Mouse (Mus musculus) stomach, postnatal 0 days (tissue): ENCODE data around the gene Wnt7b. TPM values are rescaled to one million over a fixed set of nuclear protein-coding genes. Genes with fewer than 3 reads are reported as not detected.

Experiments used
- ATAC-seq: fragments of 200-750 bp; cut with Nextera tagmentation; 2 replicates; pipeline ENCODE4 v1.8.0; 2017; ENCODE audit not compliant: low FRiP score, low TSS enrichment
- DNase-seq: peaks from one replicate; pipeline ENCODE4 v3.0.0-alpha.2; 2016; ENCODE audit warnings: low spot score
- H3K27ac ChIP-seq: fragments of 300-500 bp; sonication (generic); replicated peaks from 2 replicates; pipeline ENCODE4 v1.5.1; 2014; ENCODE audit warnings: mild to moderate bottlenecking, control low read depth
- H3K27me3 ChIP-seq: fragments of 300-500 bp; sonication (generic); 2 replicates; pipeline ENCODE4 v1.6.1; 2014; ENCODE audit warnings: low read length; ENCODE audit not compliant: control insufficient read depth, insufficient read depth
- H3K36me3 ChIP-seq: fragments of 300-500 bp; sonication (generic); 2 replicates; pipeline ENCODE4 v1.6.1; 2014; ENCODE audit warnings: low read length, mixed read lengths; ENCODE audit not compliant: control insufficient read depth, insufficient read depth
- H3K4me1 ChIP-seq: fragments of 300-500 bp; sonication (generic); replicated peaks from 2 replicates; pipeline ENCODE4 v1.6.1; 2014; ENCODE audit warnings: antibody characterized with exemption; ENCODE audit not compliant: control insufficient read depth, insufficient read depth
- H3K4me2 ChIP-seq: fragments of 300-500 bp; sonication (generic); replicated peaks from 2 replicates; pipeline ENCODE4 v1.6.1; 2014; ENCODE audit warnings: low read depth, mild to moderate bottlenecking, control low read depth, moderate library complexity
- H3K4me3 ChIP-seq: fragments of 300-500 bp; sonication (generic); 2 replicates; pipeline ENCODE4 v1.5.1; 2014; ENCODE audit warnings: low read depth, low read length, control low read depth
- H3K9ac ChIP-seq: fragments of 300-500 bp; sonication (generic); 2 replicates; pipeline ENCODE4 v1.6.1; 2014; ENCODE audit warnings: mild to moderate bottlenecking, low read length, control low read depth, mixed read lengths
- H3K9me3 ChIP-seq: fragments of 300-500 bp; sonication (generic); 2 replicates; pipeline ENCODE4 v1.6.1; 2016; ENCODE audit warnings: low read length; ENCODE audit not compliant: control insufficient read depth
- CTCF ChIP-seq: IDR thresholded peaks from 2 replicates; pipeline ENCODE4 v1.5.1; 2016; ENCODE audit warnings: antibody characterized with exemption, low read depth, mild to moderate bottlenecking, moderate library complexity
- EP300 ChIP-seq: optimal IDR thresholded peaks from 2 replicates; pipeline ENCODE3; 2016; ENCODE audit warnings: antibody characterized with exemption
- WGBS: fragments of 180-500 bp; shearing (Covaris S2); extraction: QIAGEN DNeasy Blood & Tissue Kit; methylation state at CpG from one replicate; pipeline ENCODE4 v1.1.7; 2014; 5-methylcytosine and 5-hydroxymethylcytosine counted together
- polyA plus RNA-seq: library from polyadenylated mRNA; unstranded; fragments of >200 nt; fragmentation: Nextera tagmentation; extraction: Ambion mirVana; gene quantifications from 2 replicates; pipeline ENCODE4 v1.2.1, GENCODE M21; 2015

Gene Wnt7b
- polyA plus RNA-seq, 1 experiment from 2014 or later: 20.6 TPM

DNA sequence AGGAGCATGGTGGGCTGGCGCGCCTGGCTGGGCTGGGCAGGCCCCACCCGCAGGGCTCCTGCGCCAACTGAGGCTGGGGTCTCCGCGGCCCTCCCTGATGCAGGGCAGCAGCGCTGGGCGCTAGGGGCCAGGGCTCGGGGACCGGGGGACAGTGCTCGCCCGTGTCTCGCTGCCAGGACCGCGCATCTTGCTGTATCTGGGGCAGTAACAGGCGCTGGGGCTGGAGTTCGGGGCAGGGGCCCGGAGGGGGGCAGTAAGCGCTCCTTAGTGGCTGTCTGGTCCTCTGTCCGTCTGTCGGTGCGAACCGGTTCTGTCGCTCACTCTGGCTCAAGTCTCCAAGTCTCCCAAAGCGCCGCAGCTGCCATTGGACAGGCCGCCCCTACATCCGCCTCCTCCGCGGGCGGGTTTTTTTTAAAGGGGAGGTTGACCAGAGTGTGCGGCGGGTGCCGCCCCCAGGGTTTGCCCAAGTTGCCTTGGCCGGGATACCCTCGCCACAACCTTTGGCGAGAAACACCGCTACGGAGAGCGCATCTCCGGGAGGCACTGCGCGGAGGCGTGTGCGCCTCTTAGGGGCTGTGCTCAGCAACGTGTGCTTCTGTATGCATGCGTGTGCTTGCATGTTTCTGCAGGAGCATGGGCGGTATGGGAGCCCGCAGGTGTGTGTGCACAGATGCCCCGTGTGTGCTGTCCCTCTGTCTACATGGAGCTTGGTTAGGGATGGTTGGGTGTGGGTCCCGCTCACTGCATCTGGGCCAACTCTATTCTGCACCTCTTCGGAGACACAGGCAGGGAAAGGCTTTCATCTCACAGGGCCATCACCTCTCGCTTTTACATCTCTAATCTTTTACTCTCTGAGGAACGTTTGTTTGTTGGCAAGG is 4.5 kb downstream of the Wnt7b start:
- Histone ChIP-seq H3K9me3 (no peaks in the 10 kb centered on the region), H3K27me3 (peaks cover 43% of the 10 kb centered on the region; the same call in 1 of the 2 replicates), H3K4me3 (peak overlapping the region; percentile 18), H3K27ac (no peak overlapping the region), H3K4me1 (peaks cover 3% of the 10 kb centered on the region; the same call in 1 of the 2 replicates), H3K4me2 (peak overlapping the region; percentile 32), H3K9ac (no peak overlapping the region), H3K36me3 (no peaks in the 10 kb centered on the region)
- WGBS: 3% methylated on average over 54 of the region's 54 CpGs
- ATAC-seq (no peak), DNase-seq (no peak)
- TF ChIP-seq EP300 (no peak), CTCF (no peak)

DNA sequence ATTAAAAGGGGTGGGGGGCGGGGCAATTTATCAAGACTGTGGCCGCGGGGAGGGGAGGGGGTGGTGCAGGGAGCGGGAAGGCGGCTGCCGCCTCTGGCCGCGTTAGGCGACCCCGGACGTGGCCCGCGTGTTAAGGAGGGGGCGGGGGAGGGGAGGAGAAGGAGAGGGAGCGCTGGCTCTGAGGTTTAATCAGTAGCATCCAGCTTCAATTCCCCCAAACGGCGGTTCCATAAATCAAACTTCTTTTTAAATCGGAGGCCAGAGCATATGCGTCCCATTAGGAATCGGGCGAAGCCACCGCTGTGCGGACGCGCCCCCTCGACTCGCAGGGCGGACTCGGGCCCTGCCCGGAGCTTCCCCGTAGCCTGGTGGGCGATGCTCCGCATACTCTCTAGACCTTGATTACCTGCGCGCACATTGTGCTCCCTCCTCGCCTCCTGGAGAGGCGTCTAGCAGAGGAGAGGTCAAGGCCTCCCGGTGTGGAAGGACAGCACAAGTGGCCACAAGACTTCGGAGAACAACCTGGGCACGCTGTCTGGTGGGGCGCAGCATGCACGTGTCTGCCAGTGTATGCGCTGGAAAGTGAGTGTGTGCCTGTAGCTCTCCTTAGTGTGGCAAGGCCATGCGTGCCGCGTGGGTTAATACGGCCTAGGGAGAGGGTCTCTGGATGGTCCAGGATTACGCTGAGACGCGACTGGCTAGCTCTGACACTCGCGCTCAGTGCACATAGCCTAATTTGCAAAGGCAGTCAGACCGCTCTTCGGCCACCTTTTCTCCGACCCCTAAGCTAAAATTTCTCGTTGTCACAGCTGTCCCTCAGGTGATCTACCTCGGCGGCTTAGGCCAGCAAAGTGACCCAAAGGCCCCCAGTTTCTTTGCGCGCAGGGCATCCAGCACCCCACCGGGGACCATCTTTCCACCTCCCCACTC is 5.5 kb downstream of the Wnt7b start:
- WGBS: 4% methylated on average over 58 of the region's 61 CpGs
- no peaks in the 10 kb centered on the region for H3K36me3 ChIP-seq
- TF ChIP-seq EP300: no peak
- TF ChIP-seq CTCF: no peak
- no peak overlapping the region for H3K9ac ChIP-seq
- peaks cover 41% of the 10 kb centered on the region; the same call in 1 of the 2 replicates for H3K27me3 ChIP-seq
- DNase-seq (no peak), ATAC-seq (no peak)
- no peak overlapping the region for H3K27ac ChIP-seq
- peak overlapping the region; percentile 32 for H3K4me2 ChIP-seq
- peaks cover under 1% of the 10 kb centered on the region; the same call in 1 of the 2 replicates for H3K4me1 ChIP-seq
- peak overlapping the region; percentile 19 for H3K4me3 ChIP-seq
- no peaks in the 10 kb centered on the region for H3K9me3 ChIP-seq

- H3K9me3 ChIP-seq: no peaks in the 10 kb centered on the region
- TF ChIP-seq CTCF (no peak), EP300 (no peak)
- H3K4me2 ChIP-seq: no peak overlapping the region
- H3K36me3 ChIP-seq: no peaks in the 10 kb centered on the region
- no peaks in the 10 kb centered on the region for H3K4me1 ChIP-seq
- peak overlapping the region; percentile 19; the same call in 1 of the 2 replicates for H3K4me3 ChIP-seq
- no peak overlapping the region for H3K9ac ChIP-seq
- H3K27me3 ChIP-seq: peaks cover 34% of the 10 kb centered on the region; the same call in 1 of the 2 replicates
- H3K27ac ChIP-seq: no peak overlapping the region
- DNase-seq: no peak
- WGBS: 6% methylated on average over 20 of the region's 20 CpGs
- no peak for ATAC-seq
These were observed 6.2 kb downstream of the Wnt7b start for GRCm38 (mm10) chr15:85576110-85576509.

DNA sequence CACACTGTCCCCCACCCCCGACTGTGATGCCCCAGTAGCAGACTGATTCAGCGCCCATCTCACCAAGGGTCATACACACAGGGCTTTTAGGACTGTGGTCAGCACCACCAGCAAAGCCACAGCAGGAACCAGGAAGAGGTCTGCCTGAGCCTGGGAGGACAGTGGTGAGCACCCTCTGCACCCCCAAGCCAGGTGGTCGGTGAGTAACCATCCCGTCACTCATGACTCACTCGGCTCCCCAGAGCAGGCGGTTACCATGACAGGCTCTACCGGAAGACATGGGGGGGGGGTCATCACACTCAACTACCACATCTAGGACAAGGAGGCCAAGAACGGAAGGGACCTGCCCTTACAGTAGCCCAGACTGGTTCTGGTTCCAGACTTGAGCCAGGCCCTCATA is 7.7 kb downstream of the Wnt7b start:
- H3K9ac ChIP-seq: no peak overlapping the region
- no peaks in the 10 kb centered on the region for H3K4me1 ChIP-seq
- WGBS: 82% methylated on average over 8 of the region's 8 CpGs
- H3K27me3 ChIP-seq: peaks cover 22% of the 10 kb centered on the region; the same call in 1 of the 2 replicates
- DNase-seq (no peak), ATAC-seq (no peak)
- no peak overlapping the region for H3K4me2 ChIP-seq
- H3K36me3 ChIP-seq: no peaks in the 10 kb centered on the region
- TF ChIP-seq CTCF (no peak), EP300 (no peak)
- no peak overlapping the region for H3K27ac ChIP-seq
- H3K9me3 ChIP-seq: no peaks in the 10 kb centered on the region
- H3K4me3 ChIP-seq: no peak overlapping the region

DNA sequence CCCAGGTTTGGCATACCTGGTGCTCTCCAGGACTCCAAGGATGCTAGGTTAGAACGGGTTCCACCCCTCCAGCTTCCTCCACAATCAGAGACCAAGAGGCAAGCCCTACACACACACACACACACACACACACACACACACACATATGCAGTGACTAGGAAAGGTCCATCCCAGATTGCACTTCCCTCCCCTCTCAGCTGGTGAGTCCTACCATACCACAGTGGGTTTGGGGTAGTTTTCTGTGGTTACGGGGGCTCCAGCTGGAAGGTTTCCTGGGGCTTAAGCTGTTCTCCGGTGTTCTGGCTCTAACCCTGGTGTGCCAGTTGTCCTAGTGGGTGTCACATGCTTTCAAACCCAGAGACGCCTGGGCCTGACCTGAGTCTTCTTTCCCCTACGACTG is 8.2 kb downstream of the Wnt7b start:
- WGBS: 58% methylated on average over 5 of the region's 5 CpGs
- Histone ChIP-seq H3K4me3 (no peak overlapping the region), H3K27me3 (peaks cover 22% of the 10 kb centered on the region; the same call in 1 of the 2 replicates), H3K9me3 (no peaks in the 10 kb centered on the region), H3K4me2 (no peak overlapping the region), H3K9ac (no peak overlapping the region), H3K27ac (no peak overlapping the region), H3K4me1 (no peaks in the 10 kb centered on the region), H3K36me3 (no peaks in the 10 kb centered on the region)
- no peak for TF ChIP-seq CTCF
- DNase-seq: no peak
- no peak for ATAC-seq
